Mouse (Mus musculus): ENCODE measurements around the gene Dmd.
A peak's percentile ranks its signal among the peaks of the same experiment; 100 is the strongest.

Gene Dmd

DNA sequence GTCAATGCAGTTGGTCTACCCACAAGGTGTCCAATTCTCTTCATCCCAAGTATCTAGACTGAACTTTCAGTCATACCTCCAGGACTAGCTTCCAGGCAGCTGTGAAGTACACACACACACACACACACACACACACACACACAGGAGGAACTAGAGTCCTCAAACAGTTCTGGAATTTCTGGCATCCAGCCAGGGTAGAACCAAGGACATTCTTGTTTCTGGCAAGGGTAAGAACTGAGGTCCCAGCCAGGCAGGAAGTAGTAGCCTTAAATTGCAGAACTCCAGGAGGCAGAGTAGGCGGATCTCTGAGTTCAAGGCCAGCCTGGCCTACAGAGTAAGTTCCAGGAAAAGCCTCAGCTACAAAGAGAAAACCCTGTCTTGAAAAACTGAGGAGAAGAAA, 2128.2 kb downstream of the Dmd start:
- DNase-seq = no peak

- DNase-seq = no peak
Measured at GRCm38 (mm10) chrX:85077605-85078004, 2128.9 kb downstream of the Dmd start.

DNA sequence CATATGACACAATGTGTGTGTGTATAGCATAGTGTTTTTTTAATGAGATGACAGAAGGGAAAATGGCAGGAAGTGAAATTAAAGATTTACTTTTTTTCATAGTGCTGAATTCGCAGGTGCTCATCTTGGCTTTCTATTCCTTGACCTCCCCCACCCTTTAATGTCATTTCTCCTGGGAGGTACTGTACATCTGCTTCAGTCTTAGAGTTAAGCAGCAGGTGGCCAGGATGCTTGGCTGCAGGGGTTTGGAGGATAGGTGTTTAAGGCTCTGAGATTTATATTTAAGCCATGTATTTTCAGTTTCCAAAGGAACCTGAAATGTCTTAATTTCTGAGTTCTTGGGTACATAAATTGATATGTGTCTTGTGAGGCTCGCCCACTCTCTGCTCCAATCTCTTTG, 2130.5 kb downstream of the Dmd start:
- no peak for DNase-seq

GRCm38 (mm10) chrX:85084237-85085153, 2135.8 kb downstream of the Dmd start:
- DNase-seq = no peak

DNA sequence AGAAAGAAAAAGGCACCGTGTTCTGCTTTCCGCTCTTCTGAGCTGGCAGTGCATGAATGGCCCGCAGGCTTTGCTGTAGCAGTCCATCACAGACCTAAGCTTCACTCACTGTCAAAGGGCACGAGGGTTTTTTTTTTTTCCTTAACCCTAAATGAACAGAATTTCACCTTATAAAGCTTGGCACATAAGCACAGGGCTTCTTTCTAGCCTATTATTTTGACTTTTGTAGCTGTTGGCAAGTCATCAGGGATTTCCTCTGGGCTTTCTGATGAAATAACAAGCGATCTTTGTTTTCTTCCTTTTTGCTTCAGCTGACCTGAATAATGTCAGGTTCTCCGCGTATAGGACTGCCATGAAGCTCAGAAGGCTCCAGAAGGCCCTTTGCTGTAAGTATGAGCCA, 2140.8 kb downstream of the Dmd start:
- DNase-seq = no peak

GRCm38 (mm10) chrX:85093354-85093753, 2144.7 kb downstream of the Dmd start:
- no peak for DNase-seq

- no peak for DNase-seq
Measured at GRCm38 (mm10) chrX:85098691-85099090, 2150.0 kb downstream of the Dmd start.

DNA sequence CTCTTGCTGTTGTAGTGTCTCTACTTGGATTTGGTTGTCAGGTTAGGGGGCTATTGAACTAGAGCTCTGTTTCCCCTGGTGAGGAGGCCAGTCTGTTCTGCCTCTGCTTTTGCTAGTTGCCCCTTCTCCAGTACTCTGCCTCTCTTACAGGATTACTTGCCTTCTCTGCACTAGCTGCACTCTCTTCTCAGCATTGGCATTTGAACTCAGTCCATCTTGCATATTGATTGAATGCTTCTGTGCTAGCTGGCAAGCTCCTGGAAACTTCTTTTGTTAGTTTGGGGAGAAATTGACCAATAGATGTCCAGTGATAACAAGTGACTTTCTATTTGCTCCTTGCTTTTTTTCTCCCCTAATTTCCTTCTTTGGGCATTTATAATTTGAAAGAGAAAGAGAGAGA, 2163.7 kb downstream of the Dmd start:
- no peak for DNase-seq

DNA sequence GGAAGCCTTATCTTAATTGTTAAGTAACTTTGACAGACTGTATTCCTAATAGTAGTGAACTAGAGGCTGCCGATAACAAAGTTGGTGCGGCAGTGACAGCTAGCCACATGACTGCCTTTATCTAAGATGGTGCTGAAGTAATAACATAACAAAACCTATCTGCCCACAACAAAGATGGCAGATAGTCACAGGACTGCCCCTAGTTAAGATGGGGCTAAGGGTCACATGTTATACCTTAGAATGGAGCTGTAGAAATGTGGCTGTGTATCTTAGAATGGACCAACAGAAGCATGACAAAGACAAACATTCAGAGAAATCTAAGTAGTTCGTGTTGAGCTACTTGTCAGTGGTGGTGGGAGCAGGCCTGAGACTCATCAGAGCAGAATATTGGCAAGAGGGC, 2184.0 kb downstream of the Dmd start:
- no peak for DNase-seq

DNA sequence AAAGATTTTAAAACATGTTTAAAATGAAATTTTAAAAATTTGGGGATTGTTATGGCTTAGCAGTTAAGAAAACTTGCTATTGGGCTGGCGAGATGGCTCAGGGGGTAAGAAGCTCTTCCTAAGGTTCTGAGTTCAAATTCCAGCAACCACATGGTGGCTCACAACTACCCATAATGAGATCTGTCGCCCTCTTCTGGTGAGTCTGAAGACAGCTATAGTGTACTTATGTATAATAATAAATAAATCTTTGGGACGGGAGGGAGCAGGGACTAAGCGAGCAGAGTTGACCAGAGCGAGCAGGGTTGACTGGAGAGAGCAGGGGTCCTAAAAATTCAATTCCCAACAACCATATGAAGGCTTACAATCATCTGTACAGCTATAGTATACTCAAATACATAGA, 2188.6 kb downstream of the Dmd start:
- peak; percentile 3 for DNase-seq

DNA sequence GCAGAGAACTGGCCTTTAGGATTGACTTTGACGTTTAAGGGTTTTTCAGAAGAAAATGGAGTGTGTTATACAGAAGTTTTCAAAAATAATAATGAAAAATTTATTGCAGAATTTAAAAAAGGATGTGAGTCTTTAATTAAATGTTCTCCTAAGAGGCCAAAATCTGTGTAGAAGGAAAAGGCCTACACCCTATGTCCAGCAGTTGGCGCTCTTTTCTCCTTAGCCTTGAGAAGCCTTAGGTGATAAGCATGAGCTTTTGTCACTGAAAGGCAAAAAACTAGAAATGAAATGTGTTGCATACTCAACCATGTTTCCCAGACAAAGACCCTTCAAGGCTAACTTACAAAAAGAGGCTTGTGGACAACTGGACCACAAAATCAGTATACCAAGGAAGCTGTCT, 2222.6 kb downstream of the Dmd start:
- DNase-seq = peak; percentile 22

DNA sequence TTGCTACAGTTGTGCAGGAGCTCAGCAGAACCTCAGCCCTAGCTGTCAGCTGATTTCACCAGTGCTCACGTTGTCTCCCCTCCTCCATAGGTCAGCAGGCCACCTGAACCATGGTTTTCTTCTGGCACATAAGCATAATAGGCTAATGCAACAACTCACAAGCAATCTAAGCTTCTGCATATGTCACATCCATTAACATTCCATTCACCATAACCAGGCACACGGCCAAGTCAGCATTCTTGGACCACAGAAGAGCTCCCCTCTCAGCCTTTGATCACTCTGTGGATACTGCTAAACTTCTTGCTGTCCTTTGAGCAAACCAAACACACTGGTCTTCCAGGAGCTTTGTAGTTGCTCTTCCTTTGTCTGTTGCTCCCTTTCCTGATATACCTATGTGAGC, 2238.9 kb downstream of the Dmd start:
- DNase-seq = no peak

DNA sequence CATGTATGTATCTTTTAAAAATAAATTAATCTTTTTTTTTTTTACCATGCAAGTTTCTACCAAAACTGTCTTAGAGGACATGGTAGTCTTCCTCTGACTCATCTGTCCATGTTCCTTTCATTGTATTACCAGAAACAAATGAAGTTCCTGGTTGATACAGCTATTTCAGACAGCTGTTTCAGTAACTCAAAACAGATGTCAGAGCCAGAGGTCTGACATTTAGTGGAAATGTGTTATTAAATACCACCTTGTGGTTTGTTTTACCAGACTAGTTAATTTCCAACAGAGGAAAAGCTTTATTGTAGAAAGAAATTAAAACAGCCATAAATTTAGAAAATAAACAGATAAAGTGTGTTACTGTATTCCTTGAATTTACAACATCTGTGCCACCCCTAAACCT, 2245.2 kb downstream of the Dmd start:
- DNase-seq = no peak

GRCm38 (mm10) chrX:85197688-85198087, 2249.0 kb downstream of the Dmd start:
- no peak for DNase-seq

DNA sequence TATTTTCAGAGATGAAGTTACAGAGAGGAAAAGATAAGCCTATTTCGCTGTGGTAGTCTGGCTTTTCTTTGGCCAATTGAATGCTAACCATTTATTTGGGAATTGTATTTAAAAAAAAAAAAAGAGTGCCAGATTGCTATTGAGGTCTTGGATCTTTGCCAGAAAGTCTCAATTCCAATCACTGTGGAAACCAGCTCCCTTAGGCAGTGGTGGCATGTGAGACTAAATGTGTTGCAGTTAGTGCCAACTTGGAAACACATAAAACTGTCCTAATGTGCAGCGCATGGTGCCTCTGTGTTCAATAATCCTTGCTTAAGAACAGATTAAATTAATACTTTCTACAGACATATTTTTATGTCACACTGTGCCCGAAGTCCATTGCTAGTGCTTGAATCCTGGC, 2250.7 kb downstream of the Dmd start:
- DNase-seq = no peak

GRCm38 (mm10) chrX:85207001-85207400, 2258.3 kb downstream of the Dmd start:
- no peak for DNase-seq

GRCm38 (mm10) chrX:85226883-85227282, 2278.2 kb downstream of the Dmd start:
- peak; percentile 46 for DNase-seq

DNA sequence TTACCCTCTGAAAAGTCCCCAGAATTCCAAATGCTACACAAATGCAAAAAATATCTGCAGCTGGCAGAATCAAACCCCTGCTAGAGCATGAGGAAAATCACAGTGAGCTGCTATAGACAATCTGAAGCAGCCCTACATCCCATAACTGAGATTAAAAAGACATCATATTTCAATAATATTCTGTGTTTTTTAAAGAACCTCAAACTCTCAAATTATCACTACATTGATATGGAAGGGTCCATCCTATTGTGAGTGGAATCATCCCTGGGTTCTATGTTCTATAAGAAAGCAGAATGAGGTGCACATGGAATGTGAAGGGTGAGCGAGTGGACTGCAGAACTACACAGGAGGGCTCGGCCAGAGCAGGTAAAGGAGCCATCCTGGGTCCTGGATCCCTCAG, 2300.7 kb downstream of the Dmd start, which contains the start of gene Fthl17a:
TSS of gene Fthl17a (plus strand) at position 301 of the 400 bp plus-strand sequence.
- DNase-seq = no peak

All from thymus, postnatal 14 days (tissue).